Mouse (Mus musculus) heart, adult 2 months (tissue): ENCODE measurements around the gene Agap3.

ENCODE experiments used
- CTCF ChIP-seq: fragments of 200-600 bp; IDR thresholded peaks from 2 replicates; pipeline ENCODE4 v1.8.1; 2022; ENCODE audit warnings: antibody characterized with exemption, mild to moderate bottlenecking, moderate library complexity
- POLR2A ChIP-seq: fragments of 200-500 bp; IDR thresholded peaks from 2 replicates; pipeline ENCODE4 v1.6.1; 2011; ENCODE audit warnings: mild to moderate bottlenecking, low read depth, low read length, control low read depth; ENCODE audit not compliant: insufficient read depth

- no peak for TF ChIP-seq POLR2A
- no peak for TF ChIP-seq CTCF
Observed at GRCm38 (mm10) chr5:24492546-24493285, 40.7 kb downstream of the Agap3 start.
